Mouse (Mus musculus) testis, adult 2 months (tissue): Measurements from ENCODE around the gene Tprkb.
"Not testable (repeated sequence)": the region's sequence is repeated elsewhere in the genome, so short reads cannot be mapped to it uniquely, and the experiment has no call there.

Source experiments
- CTCF ChIP-seq: fragments of 200-500 bp; IDR thresholded peaks from 2 replicates; pipeline ENCODE4 v1.5.1; 2012; ENCODE audit warnings: low read depth, mild to moderate bottlenecking, inconsistent platforms, low read length, moderate library complexity; ENCODE audit not compliant: control insufficient read depth, insufficient read depth, insufficient replicate concordance
- POLR2A ChIP-seq: fragments of 200-500 bp; IDR thresholded peaks from 2 replicates; pipeline ENCODE4 v1.6.1; 2012; ENCODE audit warnings: low read depth, mild to moderate bottlenecking, inconsistent platforms, low read length, moderate library complexity; ENCODE audit not compliant: control insufficient read depth

- not testable (repeated sequence) for TF ChIP-seq POLR2A, CTCF
These were observed 67.1 kb downstream of the Tprkb start for GRCm38 (mm10) chr6:85978736-85979135.
